Mouse (Mus musculus) gastrocnemius, adult 18-20 months (tissue): Measurements from ENCODE around the gene Bach2. TPM values are rescaled to one million over a fixed set of nuclear protein-coding genes. Genes with fewer than 3 reads are reported as not detected.

Experiments
- DNase-seq: peaks from one replicate; pipeline ENCODE4 v3.0.0; 2021; ENCODE audit warnings: low spot score
- total RNA-seq, 2 experiments: library from RNA; stranded (reverse); gene quantifications; 2 replicates each; pipeline ENCODE4 v1.2.3; 2021

The Bach2 gene
- total RNA-seq, 2 experiments from 2014 or later, result 2.6 to 3.4 TPM

DNA sequence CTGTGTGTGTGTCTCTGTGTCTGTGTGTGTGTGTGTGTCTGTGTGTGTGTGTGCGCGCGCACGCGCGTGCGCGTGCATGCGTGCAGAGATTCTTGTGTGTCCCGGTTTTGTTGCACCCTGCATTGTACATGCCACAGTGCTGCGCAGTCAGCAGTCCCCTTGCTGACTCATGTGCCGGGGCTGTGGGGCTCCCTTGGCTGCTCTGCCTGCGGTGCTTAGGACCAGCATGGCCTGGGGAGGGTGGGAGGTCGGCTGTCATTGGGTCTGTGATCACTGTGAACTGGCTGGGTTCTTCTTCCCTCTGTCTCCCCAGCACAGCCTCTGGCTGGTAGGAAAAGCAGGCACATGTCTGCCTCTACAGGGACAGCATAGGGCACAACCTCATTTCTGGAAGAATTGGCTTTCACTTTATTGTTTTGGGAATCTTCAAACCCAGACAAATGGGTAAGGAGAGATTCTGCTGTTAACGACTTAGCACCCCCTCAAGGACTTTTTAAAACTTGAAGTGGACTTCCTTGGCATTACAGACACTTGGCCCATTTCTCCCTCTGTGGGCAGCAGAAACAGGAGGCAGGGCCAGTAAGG, 11.2 kb downstream of the Bach2 start:
- DNase-seq, result peak; percentile 36

DNA sequence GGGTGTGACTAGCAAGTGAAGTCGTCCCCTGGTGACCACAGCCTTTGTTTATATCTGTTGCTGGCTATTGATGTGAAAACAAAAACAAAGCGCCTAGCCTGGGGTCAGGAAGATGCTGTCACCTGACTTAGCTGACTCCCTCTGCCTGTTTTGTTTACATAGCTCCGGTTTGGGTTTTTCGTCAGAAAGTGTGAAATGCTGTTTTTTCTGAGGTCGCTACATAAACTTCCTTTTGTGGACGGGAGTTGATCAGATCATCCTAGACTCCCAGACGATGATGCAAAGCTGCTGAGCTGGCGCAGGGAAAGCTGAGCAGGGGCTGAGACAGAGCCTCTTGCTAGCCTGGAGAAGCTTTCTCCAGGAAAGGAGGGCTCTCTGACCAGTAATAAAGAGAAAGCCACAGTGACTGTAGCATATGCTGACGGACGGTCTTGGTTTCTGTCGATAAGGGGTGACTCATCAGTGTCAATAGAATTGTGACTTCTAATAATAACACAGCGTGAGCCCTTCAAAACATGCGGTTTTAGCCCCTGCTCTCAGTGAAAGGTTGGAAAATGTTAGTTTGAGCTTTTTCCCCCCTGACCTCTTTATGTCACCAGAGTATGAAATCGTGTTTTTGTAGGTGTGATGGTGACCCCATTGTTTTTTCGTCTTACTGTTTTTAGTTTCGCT, 11.9 kb downstream of the Bach2 start:
- DNase-seq, result peak; percentile 23

DNA sequence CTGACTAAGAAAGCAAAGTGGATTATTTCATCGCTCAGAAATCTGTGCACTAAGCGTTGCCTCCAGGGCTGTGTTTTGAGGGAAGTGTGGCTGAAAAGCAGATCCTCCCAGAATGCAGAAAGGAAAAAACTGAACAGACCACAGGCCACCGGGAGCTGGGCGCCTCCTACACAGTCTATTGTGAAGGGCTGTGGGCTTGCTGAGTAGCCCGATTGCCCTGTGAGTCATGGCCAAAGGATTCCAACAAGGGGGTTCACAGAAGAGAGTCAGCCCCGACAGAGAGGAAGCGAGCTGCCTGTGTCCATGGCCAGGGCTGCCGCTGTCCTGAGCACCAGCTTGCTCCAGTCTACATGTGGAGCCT, 12.4 kb downstream of the Bach2 start:
- DNase-seq, result peak; percentile 26

DNA sequence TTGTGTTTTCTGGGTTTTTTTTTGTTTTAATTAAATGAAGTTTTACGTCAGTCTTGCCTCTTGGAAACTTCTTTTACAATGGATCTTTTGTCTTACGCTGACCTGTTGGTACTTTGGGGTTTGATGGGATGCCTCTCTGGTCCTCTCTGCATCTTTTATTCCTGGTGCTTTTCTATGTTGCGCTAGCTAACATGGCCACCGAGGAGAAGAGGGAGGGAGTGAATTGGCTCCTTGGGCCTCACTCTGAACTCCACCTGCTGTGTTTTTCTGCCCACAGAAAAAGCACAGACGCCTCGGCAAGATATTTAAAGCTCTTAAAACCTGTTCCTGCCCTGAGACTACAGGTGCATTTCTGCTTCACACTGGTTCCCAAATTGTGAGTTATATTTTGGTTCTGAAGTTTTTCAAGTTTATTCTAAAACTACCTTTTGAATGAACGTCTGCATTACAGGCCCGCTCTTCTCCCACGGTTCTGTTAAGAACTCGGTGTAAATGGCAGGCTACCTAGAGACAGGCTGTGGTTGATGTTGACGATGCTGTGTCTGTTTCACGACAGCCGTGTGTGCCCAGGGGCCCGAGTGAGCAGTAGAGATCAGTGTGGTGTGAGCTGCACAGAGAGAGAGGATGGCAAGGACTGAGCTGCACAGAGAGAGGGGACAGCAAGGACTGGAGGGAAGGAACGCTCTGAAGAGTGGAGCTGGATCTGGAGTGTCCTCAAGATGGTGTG, 13.5 kb downstream of the Bach2 start:
- DNase-seq, result no peak

DNA sequence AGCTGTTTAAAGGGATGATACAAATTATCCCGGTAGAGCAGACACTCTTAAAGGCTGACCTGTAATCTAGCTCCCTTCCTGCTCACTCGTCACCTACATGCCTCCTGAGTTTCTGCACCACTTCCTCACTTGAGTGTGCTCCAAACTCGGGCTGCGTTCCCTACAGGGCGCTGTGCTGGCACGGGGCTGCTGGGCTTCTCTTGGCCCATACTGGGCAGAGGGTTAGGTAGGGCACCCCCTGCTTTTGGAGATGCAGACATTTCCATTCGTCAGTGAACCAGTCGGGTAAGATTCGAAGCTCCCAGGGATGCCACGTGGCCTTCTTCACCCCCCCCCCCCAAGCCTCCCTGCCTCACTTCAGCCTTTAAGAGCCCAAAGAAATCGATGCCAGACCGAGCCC, 19.1 kb downstream of the Bach2 start:
- DNase-seq, result no peak

DNA sequence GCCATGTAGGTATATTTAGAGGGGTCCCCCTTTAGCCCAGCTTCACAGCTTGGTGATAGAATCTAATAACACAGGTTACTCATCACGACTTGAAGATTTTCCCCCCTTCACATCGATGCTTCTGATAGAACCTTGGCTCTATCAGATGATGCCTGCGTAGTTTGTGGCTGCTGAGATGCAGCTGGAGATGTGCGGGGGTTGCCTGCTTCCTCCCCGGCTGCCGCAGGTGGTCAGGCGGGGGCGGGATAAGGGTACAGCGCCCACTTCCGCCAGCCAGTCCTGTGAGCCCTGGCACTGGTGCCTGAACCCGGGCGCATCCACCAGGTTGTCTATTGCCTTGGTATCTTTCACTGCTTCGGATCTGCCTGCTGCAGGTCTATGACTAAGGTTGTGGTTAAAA, 19.5 kb downstream of the Bach2 start:
- DNase-seq, result no peak

DNA sequence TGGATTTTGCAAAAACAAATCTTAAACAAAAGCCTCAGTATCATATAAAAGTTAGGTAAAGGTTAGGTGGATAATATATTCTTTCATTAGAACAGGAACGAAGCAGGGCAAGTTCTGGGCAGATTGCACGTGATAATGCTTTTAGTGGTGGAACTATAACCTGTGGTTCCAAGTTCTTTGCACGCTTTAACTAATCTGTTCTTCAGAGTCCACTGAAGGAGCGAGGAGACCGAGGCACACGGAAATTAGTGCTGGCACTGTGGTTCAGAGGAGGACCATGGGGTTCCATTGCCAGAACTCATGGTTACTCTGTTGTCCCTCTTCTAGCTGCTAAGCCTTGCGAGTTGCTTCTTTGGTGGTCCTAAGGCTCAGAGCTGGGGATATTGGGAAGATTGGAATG, 20.0 kb downstream of the Bach2 start:
- no peak for DNase-seq

DNA sequence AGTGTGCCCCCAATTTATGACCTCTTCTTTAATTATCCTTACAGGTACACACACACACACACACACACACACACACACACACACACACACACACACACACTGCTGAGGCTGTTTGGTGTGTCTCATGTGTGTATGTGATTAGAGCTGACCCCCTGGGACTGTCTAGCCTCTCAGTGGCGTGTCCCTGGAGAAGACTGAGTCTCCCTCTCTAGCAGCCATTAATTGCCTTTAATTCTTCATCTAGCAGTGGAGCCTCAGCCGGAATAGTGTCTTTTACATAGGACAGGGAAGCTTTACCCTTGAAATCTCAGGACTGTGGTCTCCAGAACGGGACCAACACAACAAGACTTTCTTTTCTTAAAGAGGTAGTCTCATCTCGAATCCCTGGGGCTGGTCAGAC, 22.3 kb downstream of the Bach2 start:
- no peak for DNase-seq

DNA sequence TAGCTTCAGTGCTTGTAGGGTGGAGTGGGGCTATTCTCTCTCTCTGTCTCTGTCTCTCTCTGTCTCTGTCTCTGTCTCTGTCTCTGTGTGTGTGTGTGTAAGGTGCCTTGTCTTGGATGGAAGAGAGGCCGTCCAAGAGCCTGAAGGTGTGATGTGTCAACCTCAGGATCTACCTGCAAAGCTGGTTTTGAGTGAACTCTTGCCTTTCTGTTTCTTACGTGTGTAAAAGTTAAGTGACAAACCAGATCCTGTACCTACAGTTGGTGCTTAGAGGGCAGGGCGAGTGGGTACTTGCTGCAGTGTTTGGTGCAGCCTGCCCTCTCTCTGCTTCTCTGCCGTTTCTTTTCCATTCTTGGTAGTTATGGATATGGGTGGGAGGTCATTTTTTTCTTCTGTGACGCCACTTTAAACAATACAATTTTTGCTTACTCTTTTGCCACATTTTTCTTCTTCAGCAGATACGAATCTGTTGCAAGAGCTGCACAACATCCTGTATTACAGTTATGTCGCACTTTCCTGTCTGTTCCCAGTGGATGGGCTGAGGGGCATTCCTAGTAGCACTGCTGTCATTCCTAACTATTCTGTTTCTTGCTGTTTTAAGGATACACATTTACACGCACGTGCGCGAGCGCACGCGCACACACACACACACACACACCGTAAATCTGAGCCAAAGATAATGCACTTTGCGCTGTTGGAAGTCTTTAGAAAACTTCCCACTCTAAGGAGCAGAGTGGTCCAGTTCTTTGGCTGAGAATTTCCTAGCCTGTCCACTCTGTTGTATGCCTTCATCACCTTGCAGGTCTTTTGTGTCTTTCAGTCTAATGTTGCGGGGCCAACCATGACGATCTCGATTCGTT, 24.5 kb downstream of the Bach2 start:
- DNase-seq, result no peak

DNA sequence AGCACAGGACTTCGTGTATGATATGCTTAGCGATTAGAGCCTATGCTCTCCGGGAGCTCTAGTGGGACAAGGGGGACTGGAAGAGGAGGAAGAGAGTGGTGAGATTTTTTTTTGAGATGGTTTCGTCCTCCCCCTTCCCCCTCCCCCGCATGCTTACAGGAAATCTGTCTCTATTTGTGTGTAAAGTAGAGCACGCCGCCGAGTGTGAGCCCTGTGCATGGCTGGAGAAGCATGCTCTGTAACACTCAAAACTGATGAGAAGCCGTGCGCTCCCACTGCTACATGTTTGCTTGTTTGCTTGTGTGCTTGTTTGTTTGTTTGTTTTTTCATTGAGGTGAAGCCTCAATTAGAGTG, 25.1 kb downstream of the Bach2 start:
- no peak for DNase-seq

DNA sequence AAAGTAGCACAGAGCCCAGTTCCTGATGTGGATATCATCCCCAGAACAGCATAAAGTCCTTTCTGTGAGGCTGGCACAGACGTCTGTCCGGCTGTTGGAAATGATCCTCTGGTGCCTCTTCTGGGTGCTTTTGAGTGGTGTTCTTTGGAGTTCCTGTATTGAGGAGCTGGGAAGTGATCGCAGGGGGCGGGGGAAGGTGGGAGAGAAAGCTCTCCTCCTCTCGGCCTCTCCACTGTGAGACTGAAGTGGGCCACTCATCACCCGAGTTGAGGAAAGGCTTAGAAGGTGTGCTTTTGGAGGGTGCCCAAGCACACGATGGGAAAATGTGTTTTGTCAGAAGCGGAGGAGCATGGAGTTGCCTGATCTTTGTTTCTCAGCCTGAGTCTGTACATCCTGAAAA, 26.3 kb downstream of the Bach2 start:
- no peak for DNase-seq

DNA sequence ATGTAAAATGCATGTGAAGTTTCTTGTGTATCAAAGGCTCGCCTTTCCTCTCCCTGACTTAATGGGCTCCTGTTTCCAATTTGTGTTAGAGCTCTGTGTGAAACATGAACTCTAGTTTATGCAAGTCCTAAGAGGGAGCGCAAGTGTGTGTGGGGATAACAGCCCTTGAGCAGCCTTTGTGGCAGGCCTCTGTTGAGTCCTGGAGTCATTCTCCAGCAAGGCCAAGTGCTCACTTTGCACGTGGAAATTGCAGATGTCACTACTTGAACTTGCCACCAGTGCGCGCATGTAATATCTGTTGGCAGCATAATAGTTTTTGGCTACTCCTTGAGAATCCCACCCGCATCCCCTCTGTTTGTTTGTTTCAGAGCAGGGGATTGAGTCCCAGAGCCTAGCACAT, 28.1 kb downstream of the Bach2 start:
- no peak for DNase-seq

DNA sequence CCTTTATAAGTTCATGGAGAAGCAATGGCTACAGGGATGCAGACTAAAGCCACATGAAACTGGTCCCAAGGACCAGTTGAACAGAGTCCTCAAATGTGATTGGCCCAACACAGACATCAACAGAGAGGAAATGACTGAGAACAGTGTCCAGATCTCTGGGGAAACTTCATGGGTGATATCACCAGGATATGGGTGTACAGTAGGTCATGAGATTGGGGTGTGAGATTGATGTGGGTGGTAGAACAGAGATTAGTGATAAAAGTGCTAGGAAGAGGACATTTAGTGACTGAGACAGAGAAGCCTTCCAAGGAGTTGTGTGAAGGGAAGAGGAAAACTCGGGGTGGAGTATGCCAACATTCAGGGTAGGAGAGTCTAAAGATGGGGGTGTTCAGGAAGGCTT, 29.4 kb downstream of the Bach2 start:
- DNase-seq, result no peak

DNA sequence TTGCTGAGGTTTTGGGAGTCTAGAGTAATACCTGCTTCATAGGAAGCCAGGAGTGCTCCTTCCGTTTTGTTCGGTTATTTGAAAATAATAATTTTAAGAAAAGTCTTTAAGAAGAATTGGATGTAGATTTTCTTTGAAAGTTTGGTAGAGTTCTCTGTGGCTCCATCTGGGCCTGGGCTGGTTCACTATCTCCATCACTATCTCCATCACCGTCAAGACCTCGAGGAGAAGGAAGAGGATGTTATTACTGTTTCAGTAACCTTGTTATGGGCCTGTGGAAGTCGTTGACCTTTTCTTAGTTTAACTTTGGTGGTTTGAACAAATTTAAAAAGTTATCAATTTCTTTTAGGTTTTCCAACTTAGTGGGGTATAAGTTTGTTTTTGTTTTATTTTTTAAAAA, 33.8 kb downstream of the Bach2 start:
- DNase-seq, result no peak

DNA sequence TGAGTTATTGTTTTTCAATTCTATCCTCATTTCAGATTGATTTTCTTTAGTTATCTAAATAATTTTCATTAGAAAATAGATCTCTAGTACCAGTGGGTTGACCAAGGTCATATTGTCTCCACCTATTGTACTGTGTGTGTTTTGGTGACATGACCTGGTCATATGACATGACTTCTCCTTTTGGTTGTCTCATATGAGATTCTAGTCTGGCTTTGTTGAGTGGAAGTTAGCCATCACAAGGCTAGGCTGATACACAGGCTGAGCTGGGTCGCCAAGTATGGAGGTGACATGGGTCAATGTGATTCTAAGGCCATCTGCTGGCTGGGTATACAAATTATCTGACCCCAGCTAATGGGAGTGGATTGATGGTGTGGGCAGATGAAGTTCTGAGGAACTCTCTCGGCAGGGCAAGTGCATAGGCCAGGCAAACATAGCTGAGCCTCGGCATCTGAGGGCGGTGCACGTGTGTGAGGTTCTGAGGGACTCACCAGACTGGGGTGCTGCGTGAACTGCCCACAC, 36.2 kb downstream of the Bach2 start:
- DNase-seq, result no peak

DNA sequence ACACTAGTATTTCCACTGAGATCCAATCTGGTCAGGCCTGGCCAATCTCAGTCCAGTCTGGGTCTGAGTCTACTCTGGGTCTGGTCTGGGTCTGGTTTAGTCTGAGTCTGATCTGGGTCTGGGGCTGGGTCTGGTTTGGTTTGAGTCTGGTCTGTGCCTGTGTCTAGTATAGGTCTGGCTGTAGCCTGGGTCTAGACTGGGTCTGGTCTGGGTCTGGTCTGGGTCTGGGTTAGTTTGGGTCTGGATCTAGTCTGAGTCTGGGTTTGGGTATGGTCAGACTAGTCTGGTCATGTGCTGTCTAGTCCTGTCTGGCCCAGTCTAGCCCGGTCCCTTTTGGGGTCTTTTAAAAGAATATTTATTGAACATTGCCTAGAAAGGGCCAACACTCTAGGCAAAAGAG, 41.2 kb downstream of the Bach2 start:
- DNase-seq, result no peak

DNA sequence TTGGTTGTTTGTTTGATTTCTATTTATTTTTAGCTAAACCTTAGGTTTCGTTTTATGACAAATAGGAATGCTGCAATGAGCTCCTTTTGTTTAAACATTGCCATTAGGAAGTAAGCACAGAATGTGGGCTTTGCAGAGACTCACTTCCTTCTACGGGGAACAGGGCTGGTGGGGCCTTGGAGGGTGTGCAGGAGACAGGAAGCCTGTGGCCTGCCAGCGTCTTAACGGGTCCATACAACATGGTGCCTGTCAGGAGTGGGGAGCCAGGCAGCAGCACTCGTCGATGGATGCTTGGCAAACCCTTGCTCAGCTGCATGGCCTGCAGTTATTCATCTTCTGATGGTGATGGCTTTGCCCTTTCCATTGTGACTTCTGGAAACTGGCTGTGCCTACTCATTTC, 41.8 kb downstream of the Bach2 start:
- no peak for DNase-seq

DNA sequence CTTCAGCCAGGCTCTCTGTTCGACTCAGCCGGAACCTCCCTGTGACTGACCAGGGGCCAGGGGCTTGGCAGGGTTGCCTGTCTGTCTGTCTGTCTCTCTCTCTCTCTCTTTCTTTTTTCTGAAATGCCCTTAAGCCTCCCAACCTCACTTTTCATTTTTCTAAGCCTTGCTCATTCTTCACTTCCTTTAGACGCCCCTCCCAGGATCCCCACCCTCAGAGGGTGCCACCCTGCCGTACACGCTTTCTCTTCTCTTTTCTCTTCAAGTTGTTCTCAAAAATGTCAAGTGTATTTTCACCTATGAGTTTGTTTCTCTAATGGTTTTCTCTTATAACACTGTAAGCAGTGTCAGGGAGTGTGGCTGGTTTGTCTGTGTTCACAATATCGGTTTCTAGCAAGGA, 42.7 kb downstream of the Bach2 start:
- DNase-seq, result no peak

DNA sequence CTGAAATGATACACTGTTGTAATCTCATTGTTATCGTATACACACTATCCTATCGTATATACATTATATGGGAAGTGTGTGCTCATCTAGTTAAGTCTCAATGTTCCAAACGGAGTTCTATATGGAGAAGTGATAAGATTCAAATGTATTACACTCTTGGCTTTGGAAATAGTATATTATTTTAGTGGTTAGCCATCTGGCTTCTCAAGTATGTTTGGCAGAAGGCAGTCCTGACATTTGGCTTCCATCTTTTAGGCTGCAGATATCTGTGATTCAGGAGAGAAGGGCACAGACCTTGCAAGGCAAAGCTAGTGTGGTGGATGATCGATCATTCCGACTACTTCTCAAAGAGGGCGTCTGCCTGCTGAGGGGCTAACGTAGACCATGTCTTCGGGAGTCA, 47.8 kb downstream of the Bach2 start:
- DNase-seq, result no peak

DNA sequence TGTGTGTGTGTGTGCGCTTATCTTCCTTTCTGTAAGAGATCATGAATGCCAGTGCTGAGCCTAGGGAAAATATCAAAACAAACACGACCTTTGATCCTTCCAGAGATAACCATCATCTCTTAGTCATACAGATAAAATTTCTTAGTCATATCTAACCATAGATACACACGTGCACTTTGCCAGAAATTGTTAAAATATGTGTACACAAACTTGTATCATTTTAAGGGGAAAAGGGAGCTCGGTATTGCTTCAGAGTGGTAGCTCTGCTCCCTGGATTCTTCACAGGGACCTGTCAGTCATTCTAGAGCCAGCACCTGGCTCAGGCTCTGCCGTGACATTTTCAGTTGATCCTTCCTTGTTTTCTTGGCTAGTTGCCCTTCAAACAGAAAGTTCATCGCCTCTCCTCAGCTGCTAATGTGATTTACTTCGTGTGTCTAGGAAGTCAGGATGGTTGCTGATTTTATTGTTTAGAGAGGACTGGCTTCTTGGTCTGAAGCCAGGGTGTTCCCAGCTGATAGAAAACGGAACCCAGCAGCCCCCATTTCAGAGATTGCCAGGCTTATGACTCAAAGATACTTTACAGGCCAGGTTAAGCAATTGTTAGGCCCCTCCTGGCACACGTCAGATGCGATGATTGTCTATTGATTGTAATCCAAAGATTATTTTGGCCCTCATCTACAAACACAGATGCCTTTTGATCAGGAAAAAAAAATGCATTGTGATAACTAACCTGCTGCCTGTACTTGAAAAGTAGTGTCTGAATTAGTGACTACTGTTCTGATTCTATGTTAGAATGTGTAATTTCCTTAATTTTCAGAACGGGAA, 49.6 kb downstream of the Bach2 start:
- peak; percentile 77 for DNase-seq

DNA sequence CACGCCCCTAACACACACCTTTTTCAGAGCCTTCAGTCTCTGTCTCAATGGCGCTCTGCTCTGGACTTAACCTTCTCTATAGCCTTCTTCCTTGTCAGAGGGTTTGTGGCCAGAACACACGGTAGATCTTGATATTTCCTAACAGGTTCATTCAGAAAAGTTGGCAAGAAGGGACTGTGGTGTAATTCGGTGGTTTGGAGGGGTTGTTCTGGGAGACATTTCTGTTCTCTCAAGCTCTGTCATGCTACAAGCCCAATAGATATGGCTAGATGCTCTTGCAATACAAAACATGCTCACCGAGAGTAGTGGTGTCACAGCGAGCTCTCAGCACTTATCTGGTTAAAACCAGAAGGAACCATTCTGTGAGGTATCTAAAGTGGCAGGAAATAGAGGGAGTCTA, 51.2 kb downstream of the Bach2 start:
- no peak for DNase-seq
